Mouse (Mus musculus) liver, embryonic 14.5 days (tissue): ENCODE data around the gene Ccdc124.

Experiments
- CTCF ChIP-seq: IDR thresholded peaks from 2 replicates; pipeline ENCODE4 v1.5.1; 2016; ENCODE audit warnings: antibody characterized with exemption, low read depth, control low read depth
- EP300 ChIP-seq: IDR thresholded peaks from 2 replicates; pipeline ENCODE4 v1.6.1; 2016; ENCODE audit warnings: antibody characterized with exemption, low read depth

GRCm38 (mm10) chr8:70820101-70820935, 53.4 kb downstream of the Ccdc124 start:
- TF ChIP-seq CTCF (no peak), EP300 (no peak)
